Mouse (Mus musculus) embryo, embryonic 11.5 days (tissue): ENCODE results near the gene Cers6.

Source experiments
- DNase-seq: peaks from one replicate; pipeline ENCODE4 v3.0.0-alpha.2; 2012; ENCODE audit warnings: low read depth, low spot score

Gene Cers6

DNA sequence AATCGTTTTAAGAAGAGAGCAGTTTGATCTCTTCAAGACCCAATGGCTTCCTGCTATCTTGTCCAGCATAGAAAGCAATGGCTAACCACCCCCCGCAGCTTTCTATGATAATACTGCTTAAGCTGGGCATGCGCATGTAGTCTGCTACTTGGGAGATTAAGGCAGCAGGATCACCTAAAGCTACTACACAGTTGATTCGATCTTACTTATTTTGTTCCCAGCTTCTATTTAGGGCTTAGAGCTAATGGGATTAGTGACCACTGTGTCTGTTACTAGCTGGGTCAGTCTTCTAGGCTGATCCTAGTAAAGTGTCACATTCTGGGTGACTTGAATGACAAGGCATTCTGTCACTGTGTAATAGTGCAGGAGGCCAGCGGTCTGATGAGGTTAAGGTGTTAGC, 289.6 kb downstream of the Cers6 start:
- no peak for DNase-seq

DNA sequence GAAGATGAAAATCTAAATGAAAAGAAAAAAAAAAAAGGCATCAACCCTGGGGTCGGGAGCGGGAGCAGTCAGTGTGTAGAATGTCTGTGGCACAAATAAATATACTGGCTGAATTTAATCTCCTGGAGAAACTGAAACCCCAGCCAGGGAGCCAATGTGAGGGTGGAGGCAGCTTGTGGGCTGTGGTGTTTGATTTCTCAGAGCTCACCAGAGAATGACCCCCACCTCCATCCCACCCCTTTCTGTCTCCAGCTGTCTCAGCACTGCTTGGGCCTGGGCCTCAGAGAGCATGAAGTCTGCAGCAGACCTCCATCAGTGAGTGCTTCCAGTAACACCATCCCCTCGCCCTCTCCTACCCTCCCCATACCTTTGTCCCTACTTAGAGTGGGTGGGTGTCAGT, 294.6 kb downstream of the Cers6 start:
- DNase-seq = no peak

DNA sequence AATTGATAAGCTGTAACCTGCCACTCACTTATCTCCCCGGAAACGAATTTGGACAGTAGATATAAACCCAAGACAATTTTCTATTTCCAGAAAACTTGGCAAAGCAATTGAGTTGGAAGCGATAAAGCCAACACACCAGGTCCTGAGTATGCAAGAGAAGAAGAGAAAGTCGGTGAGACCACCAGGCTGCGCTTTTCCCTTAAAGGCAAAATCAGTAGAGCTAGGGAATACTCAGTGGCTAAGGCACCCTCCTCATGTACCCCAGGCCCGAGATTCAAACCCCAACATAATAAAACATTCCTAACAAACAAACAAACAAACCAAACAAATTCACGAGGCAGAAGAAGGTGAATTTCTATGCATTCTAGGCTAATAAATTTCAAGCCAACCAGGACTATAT, 295.0 kb downstream of the Cers6 start:
- DNase-seq = no peak

DNA sequence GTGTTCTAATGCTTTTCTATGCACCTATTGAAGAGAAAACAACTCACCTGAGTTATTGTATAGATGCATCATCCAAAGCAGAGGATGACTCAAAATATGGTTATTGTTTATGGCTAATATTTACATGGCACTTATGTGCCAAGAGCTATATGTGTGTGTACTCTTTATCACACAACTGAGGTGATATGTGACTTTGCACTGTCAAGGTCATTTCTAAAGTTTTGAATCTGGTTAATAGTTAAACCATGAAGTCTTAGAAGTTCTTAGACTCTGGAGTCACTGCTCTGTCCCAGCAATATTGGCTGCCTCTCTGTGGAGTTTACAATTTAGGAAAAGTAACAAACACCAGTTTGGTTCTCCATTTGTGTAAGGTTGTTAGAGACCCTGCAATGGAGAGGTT, 297.7 kb downstream of the Cers6 start:
- no peak for DNase-seq
